Mouse (Mus musculus): Measurements from ENCODE around the gene Nfxl1. TPM values are rescaled to one million over a fixed set of nuclear protein-coding genes. Genes with fewer than 3 reads are reported as not detected.

The Nfxl1 gene
- 8.4 and 9.0 TPM in 2 replicates for polyA plus RNA-seq (2015; fragmentation: Nextera tagmentation; extraction: Ambion mirVana)

GRCm38 (mm10) chr5:72559544-72560049 is at the start of gene Nfxl1:
TSS of gene Nfxl1 (minus strand) at chr5:72559684.

DNA sequence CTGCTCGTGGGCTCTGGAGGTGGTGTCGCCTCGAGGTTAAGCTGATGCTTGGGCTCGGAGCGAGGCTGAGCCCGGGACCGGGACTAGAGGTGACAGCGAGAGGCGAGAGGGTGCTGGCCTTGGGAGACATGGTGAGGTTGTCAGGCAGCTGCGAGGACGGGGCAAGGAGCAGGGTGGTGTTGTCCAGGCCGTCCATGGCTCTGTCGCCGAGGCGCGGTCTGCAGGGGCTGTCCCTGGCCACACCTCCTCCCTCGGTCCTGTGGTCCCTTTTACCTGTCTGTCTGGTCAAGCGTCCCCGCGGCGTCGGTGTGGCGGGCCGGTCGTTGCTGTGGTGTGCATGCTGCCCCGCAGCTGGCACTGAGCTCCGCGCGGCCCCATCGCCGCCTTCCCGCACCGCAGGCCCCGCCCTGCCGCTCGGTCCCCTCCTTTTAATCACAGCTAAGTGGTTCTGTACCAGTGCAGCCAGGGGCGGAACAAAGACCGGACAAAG is 27.8 kb upstream of the Nfxl1 start, which contains the start of gene Gm5868:
Gm5868 (minus strand) TSS at position 360 of the 490 bp plus-strand sequence.

DNA sequence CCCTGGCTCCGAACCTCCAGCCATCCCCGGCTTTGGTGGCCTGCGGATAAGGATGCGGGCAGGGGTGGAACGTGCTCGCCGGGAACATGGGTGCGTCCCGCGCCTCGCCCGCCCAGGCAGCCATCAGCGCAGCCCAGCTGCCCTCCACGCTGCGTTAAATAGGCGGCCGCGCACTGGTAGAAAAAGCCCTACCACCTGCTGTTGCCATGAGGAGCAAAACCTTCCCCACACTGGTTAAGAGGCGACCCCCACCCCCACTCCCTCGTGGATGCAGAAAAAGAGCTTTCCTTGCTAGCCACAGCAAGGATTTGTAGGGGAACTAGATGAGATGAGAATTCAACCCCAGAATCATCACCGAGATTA is 21.5 kb upstream of the Nfxl1 start, which contains the start of gene Zar1:
Zar1 (minus strand) TSS at position 285 of the 363 bp plus-strand sequence.

GRCm38 (mm10) chr5:72503531-72504523 is 55.7 kb downstream of the Nfxl1 start, which contains the start of gene Corin:
TSS of gene Corin (minus strand) at chr5:72504473.

Other genes starting within 250 kb of the Nfxl1 start
- 0.98 and 1.0 TPM in 2 replicates for gene Corin, start 55.2 kb downstream of the Nfxl1 start, polyA plus RNA-seq (2015; fragmentation: Nextera tagmentation; extraction: Ambion mirVana)
- 0.21 and 0.63 TPM in 2 replicates for gene Zar1, start 21.6 kb upstream of the Nfxl1 start, polyA plus RNA-seq (2015; fragmentation: Nextera tagmentation; extraction: Ambion mirVana)
- gene Gm5868, start 27.9 kb upstream of the Nfxl1 start, polyA plus RNA-seq (2015; fragmentation: Nextera tagmentation; extraction: Ambion mirVana), result 0.69 and 1.8 TPM in 2 replicates
- gene Cnga1, start 84.6 kb upstream of the Nfxl1 start, polyA plus RNA-seq (2015; fragmentation: Nextera tagmentation; extraction: Ambion mirVana), result 0.07 and 0.08 TPM in 2 replicates
- gene Nipal1, start 88.1 kb upstream of the Nfxl1 start, polyA plus RNA-seq (2015; fragmentation: Nextera tagmentation; extraction: Ambion mirVana), result 4.7 and 9.0 TPM in 2 replicates
- not detected in 2 replicates for gene Txk, start 193.1 kb upstream of the Nfxl1 start, polyA plus RNA-seq (2015; fragmentation: Nextera tagmentation; extraction: Ambion mirVana)